Mouse (Mus musculus): ENCODE measurements around the gene Chek2.

Gene Chek2

DNA sequence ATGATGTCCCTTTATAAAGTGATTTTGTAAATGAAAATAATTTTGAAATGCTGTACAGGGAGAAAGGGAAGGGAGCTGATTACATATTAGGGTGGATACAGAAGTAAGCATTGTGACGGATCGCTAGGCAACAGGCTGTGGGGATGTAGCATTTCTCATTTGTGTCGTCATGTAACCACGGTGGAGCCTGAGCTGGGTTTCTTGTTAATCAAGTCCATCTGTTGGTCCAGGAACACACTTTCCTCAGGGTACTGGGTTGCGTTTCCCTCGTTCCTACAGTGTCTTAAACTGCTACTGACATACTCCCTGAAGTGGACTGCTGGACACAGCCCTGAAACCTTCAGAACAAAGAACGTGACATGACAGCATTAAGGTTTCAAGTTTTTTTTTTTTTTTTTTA lies 58.4 kb downstream of the Chek2 start:
- DNase-seq (ENCODE audit: low spot score in 2 of 2): no peak

DNA sequence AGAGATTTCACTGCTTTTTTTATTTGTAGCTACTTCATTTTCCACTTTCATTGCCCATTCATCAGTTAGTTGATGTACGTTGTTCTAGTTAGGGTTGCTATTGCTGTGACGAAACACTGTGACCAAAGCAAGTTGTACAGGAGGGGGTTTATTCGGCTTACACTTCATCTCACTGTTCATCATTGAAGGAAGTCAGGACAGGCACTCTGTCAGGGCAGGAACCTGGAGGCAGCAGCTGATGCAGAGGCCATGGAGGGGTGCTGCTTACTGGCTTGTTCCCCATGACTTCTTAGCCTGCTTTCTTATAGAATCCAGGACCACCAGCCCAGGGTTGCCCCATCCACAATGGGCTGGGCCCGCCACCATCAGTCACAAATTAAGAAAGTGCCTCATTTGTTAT lies 59.0 kb downstream of the Chek2 start:
- no peak for DNase-seq (ENCODE audit: low spot score in 2 of 2)

DNA sequence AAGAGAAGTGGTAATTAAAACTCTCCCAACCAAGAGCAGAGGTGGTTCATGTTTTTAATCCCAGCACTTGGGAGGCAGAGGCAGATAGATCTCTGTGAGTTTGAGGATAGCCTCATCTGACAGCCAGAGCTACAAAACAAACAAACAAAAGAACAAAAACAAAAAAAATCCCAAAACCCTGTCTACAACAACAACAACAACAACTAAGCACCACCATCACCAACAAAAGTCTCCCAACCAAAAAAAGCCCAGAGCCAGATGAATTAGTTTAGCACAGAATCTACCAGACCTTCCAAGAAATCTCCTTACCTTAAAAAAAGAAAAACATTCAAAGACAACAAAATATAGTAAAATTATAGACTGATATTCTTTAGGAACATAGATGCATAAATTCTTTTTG lies 60.6 kb downstream of the Chek2 start:
- no peak for DNase-seq (ENCODE audit: low spot score in 2 of 2)

DNA sequence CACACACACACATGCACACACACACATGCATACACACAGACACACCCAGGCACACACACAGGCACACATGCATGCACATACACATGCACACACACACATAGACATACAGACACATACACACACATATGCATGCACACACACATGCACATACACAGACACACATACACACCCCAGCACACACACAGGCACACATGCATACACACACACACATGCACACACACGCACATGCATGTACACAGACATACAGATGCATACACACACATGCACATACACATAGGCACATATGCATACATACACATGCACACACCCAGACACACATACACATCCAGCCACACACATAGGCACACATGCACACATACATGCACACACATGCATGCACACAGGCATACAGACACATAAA lies 66.9 kb downstream of the Chek2 start:
- no peak for DNase-seq (ENCODE audit: low spot score in 2 of 2)

DNA sequence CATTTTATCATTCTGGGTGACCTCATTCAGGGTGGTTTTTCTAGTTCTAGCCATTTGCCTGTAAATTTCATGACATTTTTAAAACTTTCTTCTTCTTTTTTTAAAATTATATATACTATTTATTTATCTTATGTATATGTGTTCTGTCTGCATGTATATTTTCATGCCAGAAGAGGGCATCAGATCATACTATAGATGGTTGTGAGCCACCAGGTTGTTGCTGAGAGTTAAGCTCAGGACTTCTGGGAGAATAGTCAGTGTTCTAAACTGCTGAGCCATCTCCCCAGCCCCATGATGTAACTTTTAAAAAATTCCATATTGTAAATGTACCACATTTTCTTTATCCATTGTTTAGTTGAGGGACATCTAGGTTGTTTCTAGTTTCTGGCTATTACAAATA lies 69.1 kb downstream of the Chek2 start:
- no peak for DNase-seq (ENCODE audit: low spot score in 2 of 2)

DNA sequence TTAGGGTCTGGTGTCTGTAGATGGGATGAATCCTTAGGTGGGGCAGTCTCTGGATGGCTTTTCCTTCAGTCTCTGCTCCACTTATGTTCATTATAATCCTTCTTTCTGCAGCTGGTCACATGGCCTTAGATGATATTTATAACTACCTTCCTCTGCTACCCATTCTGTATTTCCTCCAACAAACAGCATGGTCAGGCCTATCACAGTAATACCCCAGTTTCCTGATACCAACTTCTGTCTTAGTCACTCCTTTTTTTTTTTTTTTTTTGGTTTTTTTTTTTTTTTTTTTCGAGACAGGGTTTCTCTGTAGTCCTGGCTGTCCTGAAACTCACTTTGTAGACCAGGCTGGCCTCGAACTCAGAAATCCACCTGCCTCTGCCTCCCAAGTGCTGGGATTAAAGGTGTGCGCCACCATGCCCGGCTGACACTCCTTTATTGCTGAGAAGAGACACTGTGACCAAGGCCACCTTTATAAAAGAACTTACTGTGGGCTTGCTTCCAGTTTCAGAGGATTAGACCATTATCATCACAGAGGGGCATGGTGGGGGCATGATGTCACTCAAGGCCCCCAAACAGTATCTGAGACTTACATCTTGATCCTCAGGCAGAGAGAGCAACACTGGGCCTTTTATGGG lies 70.3 kb downstream of the Chek2 start:
- DNase-seq (ENCODE audit: low spot score in 2 of 2): no peak

DNA sequence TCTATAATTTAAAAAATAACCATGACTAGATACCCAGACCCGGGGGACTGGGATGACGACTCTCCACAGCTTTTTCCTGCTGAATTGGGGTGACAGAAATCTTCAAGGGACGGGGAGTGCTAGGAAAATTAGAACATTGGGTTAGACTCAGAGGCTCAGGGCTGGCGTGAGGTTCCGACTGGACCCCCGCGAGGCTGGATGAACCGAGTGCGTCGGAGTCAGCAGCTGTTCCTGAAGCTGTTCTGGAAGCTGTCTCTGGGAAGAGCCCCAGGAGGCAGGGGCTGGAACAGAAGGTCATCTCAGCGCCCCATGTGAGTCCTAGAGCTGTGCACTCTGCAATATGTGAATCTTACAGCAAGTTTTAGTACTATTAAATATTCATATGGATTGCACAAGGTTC lies 75.1 kb downstream of the Chek2 start:
- DNase-seq (ENCODE audit: low spot score in 2 of 2): no peak

DNA sequence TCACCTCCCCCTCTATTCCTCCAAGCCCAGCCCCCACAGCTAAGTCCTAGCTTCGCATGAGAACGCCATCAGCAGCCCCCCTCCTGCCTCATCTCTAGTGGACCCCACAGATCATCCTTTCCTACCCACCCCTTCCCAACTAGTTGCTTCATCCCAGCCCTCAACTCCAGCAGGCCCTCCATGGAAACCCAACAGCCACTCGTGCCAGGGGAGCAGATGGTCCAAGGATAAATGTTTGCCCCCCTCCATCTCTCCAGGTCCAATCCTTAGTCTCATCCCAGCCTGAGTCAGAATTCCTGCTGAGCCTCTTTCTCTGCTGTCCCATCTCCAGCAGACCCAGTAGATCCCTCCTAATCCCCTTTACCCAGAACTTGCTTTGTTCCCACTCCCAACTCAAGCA lies 76.5 kb downstream of the Chek2 start:
- DNase-seq (ENCODE audit: low spot score in 2 of 2): no peak

DNA sequence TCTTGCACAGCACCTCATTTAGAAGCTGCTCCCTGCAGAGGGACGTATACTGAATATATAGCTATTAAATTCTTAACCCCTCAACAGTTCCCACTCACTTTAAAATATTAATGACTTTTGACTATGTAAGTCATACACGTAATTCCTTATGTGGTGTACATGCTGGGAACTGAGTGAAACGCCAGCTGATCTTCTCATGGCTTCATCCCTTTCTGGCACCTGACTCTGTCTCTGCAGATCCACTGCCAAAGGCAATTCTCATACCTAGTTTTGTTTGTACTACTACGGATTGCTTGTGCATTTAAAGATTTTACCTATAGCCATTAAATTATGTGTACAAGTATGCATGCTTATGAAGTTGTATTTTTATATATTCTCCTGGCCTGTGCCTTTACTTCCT lies 79.8 kb downstream of the Chek2 start:
- DNase-seq (ENCODE audit: low spot score in 2 of 2): no peak

DNA sequence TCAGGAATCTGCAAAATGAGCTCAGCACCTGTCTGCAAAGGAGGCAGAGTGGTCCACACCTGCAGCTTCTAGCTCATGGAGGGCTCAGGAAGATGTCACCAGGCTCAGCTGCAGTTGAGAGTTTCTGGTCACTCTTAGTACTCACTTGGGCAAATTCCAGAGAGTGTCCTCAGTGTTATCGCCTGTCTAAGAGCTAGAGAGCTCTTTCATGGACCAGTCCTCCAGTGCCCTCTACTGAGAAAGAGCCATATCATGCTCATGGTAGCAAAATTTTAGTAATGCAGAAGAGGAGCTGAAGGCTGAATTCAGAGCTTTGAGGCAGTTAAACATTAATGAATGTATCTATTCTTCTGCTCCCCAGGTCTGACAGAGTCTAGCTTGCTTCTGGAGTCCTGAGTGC lies 83.6 kb downstream of the Chek2 start:
- DNase-seq (ENCODE audit: low spot score in 2 of 2): peak in 1 of 2 experiments; percentile 1

Data from urinary bladder, postnatal 36 days (tissue).